Mouse (Mus musculus): Measurements from ENCODE around the gene Myocd.

- no peak for TF ChIP-seq EP300 (IDR thresholded peaks at IDR 0.05; ENCODE audit: low read depth)
- TF ChIP-seq CTCF (IDR thresholded peaks at IDR 0.05; ENCODE audit: low read depth): no peak
These were observed 67.6 kb downstream of the Myocd start for GRCm38 (mm10) chr11:65202236-65202635.
